Mouse (Mus musculus) testis, postnatal 14 days (tissue): ENCODE measurements around the gene Tmem44.
"Not testable (repeated sequence)": the region's sequence is repeated elsewhere in the genome, so short reads cannot be mapped to it uniquely, and the experiment has no call there.

Source experiments
- DNase-seq: peaks from one replicate; pipeline ENCODE4 v3.0.0; 2021; ENCODE audit warnings: low spot score

Tmem44 gene

GRCm38 (mm10) chr16:30497307-30497706 is 53.3 kb downstream of the Tmem44 start:
- DNase-seq = no peak

- no peak for DNase-seq
Observed at GRCm38 (mm10) chr16:30494883-30495282, 55.8 kb downstream of the Tmem44 start.

- no peak for DNase-seq
Observed at GRCm38 (mm10) chr16:30491742-30492141, 58.9 kb downstream of the Tmem44 start.

GRCm38 (mm10) chr16:30490791-30491190 is 59.9 kb downstream of the Tmem44 start:
- DNase-seq = no peak

GRCm38 (mm10) chr16:30490316-30490715 is 60.3 kb downstream of the Tmem44 start:
- DNase-seq = no peak

GRCm38 (mm10) chr16:30489662-30490061 is 61.0 kb downstream of the Tmem44 start:
- DNase-seq = no peak

GRCm38 (mm10) chr16:30486498-30486897 is 64.1 kb downstream of the Tmem44 start:
- DNase-seq = no peak

- no peak for DNase-seq
Observed at GRCm38 (mm10) chr16:30477791-30478190, 72.9 kb downstream of the Tmem44 start.

- DNase-seq = no peak
Observed at GRCm38 (mm10) chr16:30477006-30477405, 73.6 kb downstream of the Tmem44 start.

GRCm38 (mm10) chr16:30475633-30476461 is 74.8 kb downstream of the Tmem44 start:
- no peak for DNase-seq

GRCm38 (mm10) chr16:30472447-30472846 is 78.2 kb downstream of the Tmem44 start:
- no peak for DNase-seq

GRCm38 (mm10) chr16:30471912-30472311 is 78.7 kb downstream of the Tmem44 start:
- DNase-seq = no peak

GRCm38 (mm10) chr16:30468944-30469343 is 81.7 kb downstream of the Tmem44 start:
- DNase-seq = no peak

GRCm38 (mm10) chr16:30465680-30466298 is 84.9 kb downstream of the Tmem44 start:
- DNase-seq = no peak

GRCm38 (mm10) chr16:30464742-30465141 is 85.9 kb downstream of the Tmem44 start:
- not testable (repeated sequence) for DNase-seq
